Mouse (Mus musculus): Measurements from ENCODE around the gene Olfr1507.

Gene Olfr1507

GRCm38 (mm10) chr14:52495516-52495915 is at the start of gene Olfr1507:
TSS of gene Olfr1507 (minus strand) at chr14:52495749.
- DNase-seq (ENCODE audit: low read depth, low spot score) = no peak

GRCm38 (mm10) chr14:52533336-52533735 is 37.8 kb upstream of the Olfr1507 start:
- DNase-seq (ENCODE audit: low read depth, low spot score) = no peak

- no peak for DNase-seq (ENCODE audit: low read depth, low spot score)
Measured at GRCm38 (mm10) chr14:52524952-52525351, 29.4 kb upstream of the Olfr1507 start.

- no peak for DNase-seq (ENCODE audit: low read depth, low spot score)
Measured at GRCm38 (mm10) chr14:52467395-52467794, 28.2 kb downstream of the Olfr1507 start, which contains the start of gene Olfr1508. TSS of gene Olfr1508 (minus strand) at chr14:52467495.

GRCm38 (mm10) chr14:52465738-52466137 is 29.8 kb downstream of the Olfr1507 start:
- no peak for DNase-seq (ENCODE audit: low read depth, low spot score)

- DNase-seq (ENCODE audit: low read depth, low spot score) = no peak
Measured at GRCm38 (mm10) chr14:52461928-52462327, 33.6 kb downstream of the Olfr1507 start.

- DNase-seq (ENCODE audit: low read depth, low spot score) = no peak
Measured at GRCm38 (mm10) chr14:52451138-52451537, 44.4 kb downstream of the Olfr1507 start.

GRCm38 (mm10) chr14:52442690-52443089 is 52.9 kb downstream of the Olfr1507 start, which contains the start of gene Olfr1509:
TSS of gene Olfr1509 (plus strand) at chr14:52442990.
- no peak for DNase-seq (ENCODE audit: low read depth, low spot score)

All from retina, postnatal 7 days (tissue).